Mouse (Mus musculus) forebrain, embryonic 14.5 days (tissue): ENCODE data around the gene Chka. TPM values are rescaled to one million over a fixed set of nuclear protein-coding genes. Genes with fewer than 3 reads are reported as not detected.

Experiments
- ATAC-seq: fragments of 200-750 bp; cut with Nextera tagmentation; 2 replicates; pipeline ENCODE4 v1.8.0; 2017; ENCODE audit warnings: mild to moderate bottlenecking, moderate library complexity
- DNase-seq: peaks from one replicate; pipeline ENCODE4 v3.0.0-alpha.2; 2015; ENCODE audit warnings: low spot score
- H3K27ac ChIP-seq: fragments of 300-500 bp; sonication (generic); 2 replicates; pipeline ENCODE4 v1.5.1; 2014; ENCODE audit warnings: low read depth, mild to moderate bottlenecking, control low read depth, low read length, moderate library complexity
- H3K27me3 ChIP-seq: fragments of 300-500 bp; sonication (generic); replicated peaks from 2 replicates; pipeline ENCODE4 v1.6.1; 2014; ENCODE audit warnings: low read length, control low read depth, mixed read lengths; ENCODE audit not compliant: control insufficient read depth, insufficient read depth
- H3K36me3 ChIP-seq: fragments of 300-500 bp; sonication (generic); 2 replicates; pipeline ENCODE4 v1.6.1; 2014; ENCODE audit warnings: low read length, control low read depth; ENCODE audit not compliant: control insufficient read depth, insufficient read depth
- H3K4me1 ChIP-seq: fragments of 300-500 bp; sonication (generic); 2 replicates; pipeline ENCODE4 v1.6.1; 2014; ENCODE audit warnings: antibody characterized with exemption, low read length, control low read depth; ENCODE audit not compliant: control insufficient read depth, insufficient read depth
- H3K4me2 ChIP-seq: fragments of 300-500 bp; sonication (generic); 2 replicates; pipeline ENCODE4 v1.6.1; 2014; ENCODE audit warnings: mild to moderate bottlenecking, control low read depth, low read length
- H3K4me3 ChIP-seq: fragments of 300-500 bp; sonication (generic); 2 replicates; pipeline ENCODE4 v1.5.1; 2014; ENCODE audit warnings: low read depth, low read length, control low read depth
- H3K9ac ChIP-seq: fragments of 300-500 bp; sonication (generic); 2 replicates; pipeline ENCODE4 v1.6.1; 2014; ENCODE audit warnings: mild to moderate bottlenecking, low read length, control low read depth, moderate library complexity
- H3K9me3 ChIP-seq: fragments of 300-500 bp; sonication (generic); replicated peaks from 2 replicates; pipeline ENCODE4 v1.6.1; 2016; ENCODE audit warnings: low read length, control low read depth, mixed read lengths; ENCODE audit not compliant: control insufficient read depth
- WGBS: fragments of 180-500 bp; shearing (Covaris S2); extraction: QIAGEN DNeasy Blood & Tissue Kit; methylation state at CpG from one replicate; pipeline ENCODE4 v1.1.7; 2014; 5-methylcytosine and 5-hydroxymethylcytosine counted together
- polyA plus RNA-seq: library from polyadenylated mRNA; unstranded; fragments of >200 nt; fragmentation: Nextera tagmentation; extraction: Ambion mirVana; gene quantifications from 2 replicates; pipeline ENCODE4 v1.2.1, GENCODE M21; 2014

The Chka gene
- polyA plus RNA-seq, 1 experiment from 2014 or later = 32.0 TPM

DNA sequence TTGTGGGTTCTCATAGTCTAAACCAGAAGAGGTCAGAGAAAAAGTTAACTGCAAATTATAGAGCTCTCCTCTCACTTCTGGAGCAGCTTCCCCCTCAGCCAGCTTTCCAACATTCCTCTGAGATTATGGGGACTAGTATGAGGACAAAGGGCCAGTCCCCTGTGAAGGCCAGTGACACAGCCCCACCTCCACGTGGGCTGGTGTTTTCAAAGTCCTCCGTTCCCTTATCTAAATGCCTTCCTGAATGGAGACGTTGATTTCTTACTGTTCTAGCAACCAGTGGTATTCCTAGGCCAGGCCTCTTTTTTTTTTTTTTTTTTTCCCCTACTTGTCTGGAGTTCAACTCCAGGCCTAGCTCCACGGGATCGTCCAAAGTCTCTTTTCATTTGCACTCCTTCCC lies 1.5 kb upstream of the Chka start:
- no peak overlapping the region for H3K4me3 ChIP-seq
- no peak for ATAC-seq
- peaks cover 13% of the 10 kb centered on the region for H3K4me1 ChIP-seq
- H3K4me2 ChIP-seq = no peak overlapping the region
- no peaks in the 10 kb centered on the region for H3K9me3 ChIP-seq
- no peak overlapping the region for H3K9ac ChIP-seq
- 42% methylated on average over 5 of the region's 5 CpGs for WGBS
- H3K36me3 ChIP-seq = no peaks in the 10 kb centered on the region
- no peak overlapping the region for H3K27ac ChIP-seq
- DNase-seq = no peak
- H3K27me3 ChIP-seq = no peaks in the 10 kb centered on the region

DNA sequence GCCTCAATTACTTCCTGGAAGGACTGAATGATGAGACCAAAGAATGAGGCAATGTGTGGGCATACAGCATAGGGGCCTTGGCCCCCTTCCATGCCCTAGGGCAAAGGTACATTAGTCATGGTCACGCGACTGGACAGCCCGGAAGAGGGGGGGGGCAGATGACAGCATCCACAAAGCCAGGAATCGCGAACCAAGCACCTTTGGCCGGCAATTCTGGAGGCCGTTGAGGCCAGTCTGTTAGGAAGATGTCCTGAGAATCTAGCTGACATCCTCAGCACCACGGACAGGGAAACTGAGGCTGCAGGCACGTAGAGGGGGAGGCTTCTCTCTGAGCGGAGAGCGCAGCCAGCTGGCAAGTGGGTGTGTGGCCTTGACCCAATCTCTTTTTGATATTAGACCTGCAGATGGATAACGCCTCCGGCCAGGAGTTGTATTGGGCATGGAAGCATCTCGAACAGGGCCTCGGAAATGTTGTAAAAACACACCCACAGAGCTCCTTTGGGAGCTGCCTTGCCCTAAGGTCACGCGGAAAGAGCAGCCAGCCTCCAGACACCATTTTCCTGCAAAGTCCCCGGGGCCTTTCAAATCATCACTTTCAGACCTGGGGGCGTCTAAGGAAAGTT lies 615 bp upstream of the Chka start:
- peaks cover 21% of the 10 kb centered on the region for H3K4me1 ChIP-seq
- peak overlapping the region; percentile 52; the same call in 1 of the 2 replicates for H3K27ac ChIP-seq
- ATAC-seq (peak; percentile 0; the same call in 1 of the 2 replicates), DNase-seq (no peak)
- H3K4me3 ChIP-seq = peak overlapping the region; percentile 89
- H3K9me3 ChIP-seq = no peaks in the 10 kb centered on the region
- WGBS = 13% methylated on average over 19 of the region's 19 CpGs
- peak overlapping the region; percentile 68 for H3K4me2 ChIP-seq
- H3K27me3 ChIP-seq = no peaks in the 10 kb centered on the region
- H3K36me3 ChIP-seq = no peaks in the 10 kb centered on the region
- H3K9ac ChIP-seq = peak overlapping the region; percentile 42

DNA sequence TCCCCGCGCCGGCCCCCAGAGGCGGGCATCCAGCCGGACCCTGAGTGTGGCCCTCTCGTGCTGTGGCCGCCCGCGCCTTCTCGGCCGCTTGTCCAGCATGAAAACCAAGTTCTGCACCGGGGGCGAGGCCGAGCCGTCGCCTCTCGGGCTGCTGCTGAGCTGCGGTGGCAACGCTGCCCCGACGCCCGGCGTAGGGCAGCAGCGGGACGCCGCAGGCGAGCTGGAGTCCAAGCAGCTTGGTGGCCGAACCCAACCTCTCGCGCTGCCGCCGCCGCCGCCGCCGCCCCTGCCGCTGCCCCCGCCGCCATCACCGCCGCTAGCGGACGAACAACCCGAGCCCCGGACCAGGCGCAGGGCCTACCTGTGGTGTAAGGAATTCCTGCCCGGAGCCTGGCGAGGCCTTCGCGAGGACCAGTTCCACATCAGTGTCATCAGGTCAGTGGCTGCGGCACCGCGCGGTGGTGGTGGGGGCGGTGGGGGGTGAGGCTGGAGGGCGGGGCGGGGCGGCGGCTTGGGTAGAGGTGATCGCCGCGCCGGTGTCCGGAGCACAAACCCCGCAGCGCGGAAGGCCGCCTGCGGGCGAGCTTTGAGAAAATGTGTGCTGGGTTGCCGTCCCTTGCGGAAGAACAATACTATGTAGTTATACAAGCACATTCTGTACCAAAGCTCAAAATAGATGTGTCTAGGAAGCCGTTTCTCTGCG lies 557 bp downstream of the Chka start:
- peaks cover 21% of the 10 kb centered on the region for H3K4me1 ChIP-seq
- ATAC-seq (peak; percentile 52), DNase-seq (peak; percentile 50)
- H3K4me2 ChIP-seq = peak overlapping the region; percentile 68
- H3K9ac ChIP-seq = peak overlapping the region; percentile 88
- H3K36me3 ChIP-seq = no peaks in the 10 kb centered on the region
- no peaks in the 10 kb centered on the region for H3K9me3 ChIP-seq
- WGBS = under 1% methylated on average over 46 of the region's 74 CpGs
- peak overlapping the region; percentile 97 for H3K27ac ChIP-seq
- H3K4me3 ChIP-seq = peak overlapping the region; percentile 89
- H3K27me3 ChIP-seq = no peaks in the 10 kb centered on the region

DNA sequence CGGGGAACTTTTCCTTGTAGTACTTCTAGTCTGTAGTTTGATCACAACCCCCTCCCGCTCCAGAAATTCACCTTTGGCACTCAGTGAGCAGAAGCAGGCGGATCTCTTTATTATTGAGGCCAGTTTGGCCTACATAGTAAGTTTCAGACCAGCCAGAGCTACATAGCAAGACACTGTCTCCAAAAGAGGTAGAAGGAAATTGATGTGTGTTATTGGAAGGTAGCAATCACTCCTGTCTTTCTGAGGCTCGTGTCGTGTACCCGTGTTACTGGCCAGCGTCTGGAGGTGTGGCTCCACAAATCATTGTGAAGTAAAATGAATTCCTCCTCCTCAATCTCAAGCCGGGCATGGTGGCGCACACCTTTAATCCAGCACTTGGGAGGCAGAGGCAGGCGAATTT lies 1.5 kb downstream of the Chka start:
- H3K36me3 ChIP-seq = no peaks in the 10 kb centered on the region
- H3K27me3 ChIP-seq = no peaks in the 10 kb centered on the region
- H3K4me1 ChIP-seq = peaks cover 21% of the 10 kb centered on the region
- H3K27ac ChIP-seq = no peak overlapping the region
- DNase-seq (no peak), ATAC-seq (no peak)
- H3K9me3 ChIP-seq = no peaks in the 10 kb centered on the region
- peak overlapping the region; percentile 89 for H3K4me3 ChIP-seq
- WGBS = 91% methylated on average over 10 of the region's 10 CpGs
- H3K4me2 ChIP-seq = peak overlapping the region; percentile 68
- no peak overlapping the region for H3K9ac ChIP-seq

DNA sequence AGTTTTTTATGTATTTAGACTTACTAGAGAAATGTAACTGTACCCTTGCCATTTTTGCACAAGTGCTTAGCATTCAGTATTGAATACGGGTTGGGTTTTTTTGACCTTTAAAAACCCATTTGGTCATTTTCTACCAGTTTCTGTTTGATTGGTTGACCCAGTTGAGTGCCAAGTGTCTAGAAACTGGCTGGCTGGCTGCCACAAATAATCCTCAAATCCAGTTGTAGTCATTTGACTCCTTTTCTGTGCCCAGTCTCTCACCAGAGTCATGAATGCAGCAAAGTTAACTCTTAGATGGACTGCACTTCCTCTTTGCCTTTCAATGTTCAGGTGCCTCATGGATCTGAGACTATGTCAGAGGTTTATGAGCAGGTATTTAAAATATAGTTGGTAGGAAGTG lies 2.3 kb downstream of the Chka start:
- 82% methylated on average over 1 of the region's 1 CpGs for WGBS
- H3K9ac ChIP-seq = no peak overlapping the region
- no peak overlapping the region for H3K4me2 ChIP-seq
- peaks cover 21% of the 10 kb centered on the region for H3K4me1 ChIP-seq
- H3K36me3 ChIP-seq = no peaks in the 10 kb centered on the region
- H3K4me3 ChIP-seq = no peak overlapping the region
- H3K27me3 ChIP-seq = no peaks in the 10 kb centered on the region
- no peak overlapping the region for H3K27ac ChIP-seq
- DNase-seq = no peak
- ATAC-seq = no peak
- H3K9me3 ChIP-seq = no peaks in the 10 kb centered on the region

DNA sequence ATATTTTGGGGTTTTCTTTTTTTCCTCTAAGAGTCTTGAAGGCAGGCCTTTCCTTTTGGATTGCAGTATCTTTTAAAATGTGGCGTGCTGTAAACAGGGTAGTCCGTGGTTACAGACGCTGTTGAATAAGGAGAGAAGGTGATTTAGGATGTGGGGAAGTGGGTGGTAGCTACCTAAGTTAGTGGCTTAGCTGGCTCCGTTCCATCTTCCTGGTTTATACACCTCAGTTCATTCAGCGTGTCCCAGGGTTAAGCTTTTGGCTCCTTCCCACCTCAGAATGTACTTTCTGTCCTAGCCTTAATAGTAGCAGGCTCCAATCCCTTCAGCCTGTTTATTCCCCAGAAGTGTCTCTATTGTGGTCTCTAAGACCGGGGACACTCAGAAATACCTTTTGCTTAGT lies 3.5 kb downstream of the Chka start:
- Histone ChIP-seq H3K36me3 (no peaks in the 10 kb centered on the region), H3K9ac (no peak overlapping the region), H3K9me3 (no peaks in the 10 kb centered on the region), H3K4me3 (no peak overlapping the region), H3K4me1 (peaks cover 21% of the 10 kb centered on the region), H3K27me3 (no peaks in the 10 kb centered on the region), H3K4me2 (peak overlapping the region; percentile 4; the same call in 1 of the 2 replicates), H3K27ac (no peak overlapping the region)
- no peak for DNase-seq
- ATAC-seq = no peak
- 65% methylated on average over 6 of the region's 6 CpGs for WGBS

DNA sequence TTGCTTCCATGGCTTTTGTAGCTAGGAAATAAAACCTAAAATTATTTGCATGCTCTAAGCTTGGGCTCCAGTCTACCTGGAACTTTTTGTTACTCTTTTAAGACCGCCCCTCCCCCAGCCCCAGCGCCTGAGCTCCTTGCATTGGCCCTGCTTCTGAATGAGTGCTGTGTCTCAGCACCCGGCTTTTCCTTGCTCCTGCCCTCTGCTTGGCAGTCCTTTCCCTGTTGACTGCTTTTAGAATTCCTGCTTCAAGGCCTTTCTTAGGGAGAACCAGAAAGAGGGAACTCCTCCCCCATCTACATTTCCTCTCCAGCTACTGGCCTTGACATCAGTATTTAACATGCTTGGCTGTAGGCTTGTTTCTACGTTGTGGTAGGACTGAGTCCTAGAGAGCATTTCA lies 4.0 kb downstream of the Chka start:
- Histone ChIP-seq H3K4me1 (peaks cover 21% of the 10 kb centered on the region), H3K27ac (no peak overlapping the region), H3K4me2 (no peak overlapping the region; the same call in 1 of the 2 replicates), H3K36me3 (no peaks in the 10 kb centered on the region), H3K9ac (no peak overlapping the region), H3K9me3 (no peaks in the 10 kb centered on the region), H3K27me3 (no peaks in the 10 kb centered on the region), H3K4me3 (no peak overlapping the region)
- ATAC-seq (no peak), DNase-seq (peak; percentile 16)
- 25% methylated on average over 4 of the region's 4 CpGs for WGBS

DNA sequence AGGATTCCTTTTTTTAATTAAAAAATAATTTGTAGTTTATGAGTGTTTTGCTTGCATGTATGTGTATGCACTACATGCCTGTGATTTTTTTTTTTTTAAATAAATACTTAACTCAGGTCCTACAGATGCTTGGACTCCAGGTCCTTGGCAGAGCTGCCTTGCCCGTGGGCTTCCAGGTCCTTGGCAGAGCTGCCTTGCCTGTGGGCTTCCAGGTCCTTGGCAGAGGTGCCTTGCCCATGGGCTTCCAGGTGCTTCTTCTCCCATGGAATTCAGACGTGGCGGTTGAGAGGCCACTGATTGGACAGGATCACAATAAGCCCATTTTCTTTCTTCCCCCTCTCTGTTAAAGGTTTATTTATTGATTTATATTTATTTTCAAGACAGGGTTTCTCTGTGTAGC lies 5.6 kb downstream of the Chka start:
- DNase-seq (no peak), ATAC-seq (no peak)
- Histone ChIP-seq H3K9ac (no peak overlapping the region), H3K4me3 (no peak overlapping the region), H3K4me2 (no peak overlapping the region), H3K9me3 (no peaks in the 10 kb centered on the region), H3K27ac (no peak overlapping the region), H3K27me3 (no peaks in the 10 kb centered on the region), H3K36me3 (no peaks in the 10 kb centered on the region), H3K4me1 (peaks cover 16% of the 10 kb centered on the region)
- WGBS = 81% methylated on average over 3 of the region's 3 CpGs

DNA sequence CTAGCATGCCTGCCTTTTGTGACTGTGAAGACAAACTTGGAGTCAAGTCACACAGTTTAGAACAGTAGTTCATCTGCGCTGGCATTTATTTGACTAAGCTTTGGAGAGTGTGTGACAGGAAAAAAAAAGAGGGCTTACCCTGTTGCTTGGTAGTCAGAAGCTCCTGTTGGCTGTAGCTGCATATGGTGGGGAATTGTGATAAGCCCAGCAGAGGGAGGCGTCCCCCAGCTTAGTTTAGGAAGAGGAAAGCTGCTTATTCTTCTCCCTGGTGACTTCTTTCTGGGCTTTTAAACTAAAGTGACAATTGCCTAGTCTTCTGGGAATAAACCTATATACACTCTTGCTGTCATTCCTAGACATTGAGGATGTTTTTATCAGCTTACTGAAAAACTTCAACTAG lies 11.1 kb downstream of the Chka start:
- H3K27ac ChIP-seq = no peak overlapping the region
- H3K4me3 ChIP-seq = no peak overlapping the region
- H3K36me3 ChIP-seq = peaks cover 11% of the 10 kb centered on the region
- H3K9me3 ChIP-seq = no peaks in the 10 kb centered on the region
- WGBS = 83% methylated on average over 2 of the region's 2 CpGs
- no peaks in the 10 kb centered on the region for H3K27me3 ChIP-seq
- ATAC-seq (no peak), DNase-seq (no peak)
- no peaks in the 10 kb centered on the region for H3K4me1 ChIP-seq
- no peak overlapping the region for H3K4me2 ChIP-seq
- no peak overlapping the region for H3K9ac ChIP-seq
